Mouse (Mus musculus): Measurements from ENCODE around the gene Cyb5d1. TPM values are rescaled to one million over a fixed set of nuclear protein-coding genes. Genes with fewer than 3 reads are reported as not detected.

The Cyb5d1 gene
- 38.9 TPM for polyA plus RNA-seq (2017; shearing (Covaris generic))

GRCm38 (mm10) chr11:69395235-69395633, at the start of gene Cyb5d1, which contains the start of gene Naa38:
Gene Cyb5d1 (minus strand): TSS chr11:69395631.
Gene Naa38 (plus strand): TSS chr11:69395487.

GRCm38 (mm10) chr11:69413221-69414181, 18.1 kb upstream of the Cyb5d1 start, which contains the start of gene Kdm6b:
Gene Kdm6b (minus strand): TSS chr11:69413675.

GRCm38 (mm10) chr11:69398059-69398458, 2.6 kb upstream of the Cyb5d1 start, which contains the start of gene Tmem88:
Gene Tmem88 (minus strand): TSS chr11:69398234.

GRCm38 (mm10) chr11:69369215-69369989, 26.0 kb downstream of the Cyb5d1 start, which contains the start of gene Chd3:
Gene Chd3 (minus strand): TSS chr11:69369406.

Other genes starting within 250 kb of the Cyb5d1 start
- gene Alox12b, start 238.6 kb downstream of the Cyb5d1 start, polyA plus RNA-seq (2017; shearing (Covaris generic)), result not detected
- 0.80 TPM for gene Alox8, start 197.8 kb downstream of the Cyb5d1 start, polyA plus RNA-seq (2017; shearing (Covaris generic))
- not detected for gene Gucy2e, start 158.6 kb downstream of the Cyb5d1 start, polyA plus RNA-seq (2017; shearing (Covaris generic))
- gene Cntrob, start 71.9 kb downstream of the Cyb5d1 start, polyA plus RNA-seq (2017; shearing (Covaris generic)), result 9.3 TPM
- 44.3 TPM for gene Trappc1, start 71.7 kb downstream of the Cyb5d1 start, polyA plus RNA-seq (2017; shearing (Covaris generic))
- 1.2 TPM for gene Kcnab3, start 69.4 kb downstream of the Cyb5d1 start, polyA plus RNA-seq (2017; shearing (Covaris generic))
- gene Rnf227, start 55.2 kb downstream of the Cyb5d1 start, polyA plus RNA-seq (2017; shearing (Covaris generic)), result 2.1 TPM
- gene Chd3, start 26.2 kb downstream of the Cyb5d1 start, polyA plus RNA-seq (2017; shearing (Covaris generic)), result 74.2 TPM
- 46.8 TPM for gene Naa38, start 144 bp downstream of the Cyb5d1 start, polyA plus RNA-seq (2017; shearing (Covaris generic))
- 2.6 TPM for gene Tmem88, start 2.6 kb upstream of the Cyb5d1 start, polyA plus RNA-seq (2017; shearing (Covaris generic))
- gene Kdm6b, start 18.0 kb upstream of the Cyb5d1 start, polyA plus RNA-seq (2017; shearing (Covaris generic)), result 49.6 TPM
- not detected for gene Dnah2, start 153.5 kb upstream of the Cyb5d1 start, polyA plus RNA-seq (2017; shearing (Covaris generic))
- gene Efnb3, start 164.6 kb upstream of the Cyb5d1 start, polyA plus RNA-seq (2017; shearing (Covaris generic)), result not detected
- gene Wrap53, start 184.6 kb upstream of the Cyb5d1 start, polyA plus RNA-seq (2017; shearing (Covaris generic)), result 11.0 TPM
- 180 TPM for gene Trp53, start 184.7 kb upstream of the Cyb5d1 start, polyA plus RNA-seq (2017; shearing (Covaris generic))
- gene Atp1b2, start 210.3 kb upstream of the Cyb5d1 start, polyA plus RNA-seq (2017; shearing (Covaris generic)), result not detected
- gene Shbg, start 222.3 kb upstream of the Cyb5d1 start, polyA plus RNA-seq (2017; shearing (Covaris generic)), result not detected
- not detected for gene Sat2, start 226.4 kb upstream of the Cyb5d1 start, polyA plus RNA-seq (2017; shearing (Covaris generic))
- gene Fxr2, start 237.4 kb upstream of the Cyb5d1 start, polyA plus RNA-seq (2017; shearing (Covaris generic)), result 70.3 TPM